In the genomic region with DNA sequence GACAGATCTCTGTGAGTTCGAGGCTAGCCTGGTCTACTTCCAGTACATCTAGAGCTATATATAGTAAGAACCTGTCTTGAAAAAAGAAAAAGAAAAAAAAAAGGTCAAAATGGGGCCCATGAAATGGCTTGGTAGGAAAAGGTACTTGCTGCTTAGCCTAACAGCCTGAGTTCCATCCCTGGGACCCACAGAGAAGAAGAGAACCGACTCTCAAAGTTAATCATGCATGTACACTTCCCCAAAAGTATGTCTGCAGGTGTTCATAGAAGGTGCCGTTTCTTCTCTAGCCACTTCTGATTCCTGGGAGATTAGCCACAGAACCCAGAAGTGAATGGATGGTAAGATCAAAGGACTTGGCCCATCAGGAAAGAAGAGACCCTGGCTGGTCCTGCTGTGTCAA, we compare ENCODE assay signal across 35 mouse cellular contexts. TPM values are rescaled to one million over a fixed set of nuclear protein-coding genes. Genes with fewer than 3 reads are reported as not detected.
A peak's percentile ranks its signal among the peaks of the same experiment; 100 is the strongest.
DNase-seq lines count a peak whose midpoint lies in the region; ATAC-seq and TF ChIP-seq lines count a peak whose summit lies in the region.
"Had no signal": no experiment of that assay in that cellular context is flagged by ENCODE, and none has a peak within 500 bp of the region (broad histone marks: within the 10 kb centered on the region; RNA-seq: fewer than 3 reads in every experiment).

No protein-coding gene starts in this region.

- no peak for ATAC-seq in liver, postnatal 0 days
- ATAC-seq in hindbrain, embryonic 14.5 days (ENCODE audit: low FRiP score): no peak
- ATAC-seq: forebrain, embryonic 15.5 days; hindbrain, embryonic 16.5 days; intestine, embryonic 15.5 days; Patski had no signal

- H3K4me3 ChIP-seq in liver, postnatal 0 days (ENCODE audit: low read depth, low read length): no peak overlapping the region
- no peak overlapping the region for H3K4me3 ChIP-seq in CH12.LX (replicated peaks in 1 of 3; ENCODE audit: low read depth in 2 of 3, low read length in 2 of 3, poor library complexity in 1 of 3)
- no peak overlapping the region for H3K4me3 ChIP-seq in hindbrain, embryonic 14.5 days (replicated peaks; ENCODE audit: low read length)
- H3K4me3 ChIP-seq: embryonic facial prominence, embryonic 10.5 days; embryonic facial prominence, embryonic 13.5 days; erythroblast, embryonic 14.5 days; forebrain, embryonic 12.5 days; forebrain, embryonic 15.5 days; heart, adult 2 months; hindbrain, embryonic 12.5 days; intestine, embryonic 15.5 days had no signal

- H3K9ac ChIP-seq in liver, postnatal 0 days (replicated peaks): no peak overlapping the region
- H3K9ac ChIP-seq in CH12.LX (ENCODE audit: insufficient read depth, low read depth): no peak overlapping the region
- H3K9ac ChIP-seq in hindbrain, embryonic 14.5 days: no peak overlapping the region
- H3K9ac ChIP-seq: embryonic facial prominence, embryonic 13.5 days; forebrain, embryonic 12.5 days; forebrain, embryonic 15.5 days; hindbrain, embryonic 12.5 days; intestine, embryonic 15.5 days had no signal

- no peak for TF ChIP-seq EP300 in liver, postnatal 0 days (IDR thresholded peaks at IDR 0.05; ENCODE audit: low read depth)
- TF ChIP-seq EP300 in CH12.LX (IDR thresholded peaks at IDR 0.05; ENCODE audit: low read length): peak; percentile 42; the same call in 1 of the 2 replicates

- no peak for TF ChIP-seq CTCF in liver, postnatal 0 days (IDR thresholded peaks at IDR 0.05; ENCODE audit: low read depth)
- no peak for TF ChIP-seq CTCF in CH12.LX (conservative IDR thresholded peaks at IDR 0.05 in 1 of 2, IDR thresholded peaks at IDR 0.05 in 1 of 2; ENCODE audit: low read depth in 2 of 2, low read length in 2 of 2)

- peaks cover 5% of the 10 kb centered on the region; the same call in 1 of the 2 replicates for H3K79me2 ChIP-seq in CH12.LX (replicated peaks; ENCODE audit: control insufficient read depth, extremely low read depth, insufficient read depth, poor library complexity, severe bottlenecking)

- peaks cover 7% of the 10 kb centered on the region; the same call in 1 of the 2 replicates for H3K4me1 ChIP-seq in liver, postnatal 0 days (ENCODE audit: insufficient read depth)
- H3K4me1 ChIP-seq in CH12.LX (ENCODE audit: control insufficient read depth in 1 of 2, insufficient read depth in 2 of 2): peaks cover 6 to 40% of the 10 kb centered on the region in 2 experiments; a peak in 3 of 4 replicates
- peaks cover 8% of the 10 kb centered on the region for H3K4me1 ChIP-seq in hindbrain, embryonic 14.5 days (replicated peaks; ENCODE audit: control insufficient read depth, insufficient read depth, low read length)

- TF ChIP-seq POLR2A in CH12.LX (IDR thresholded peaks at IDR 0.05; ENCODE audit: low read depth, low read length): no peak

- dilution Hi-C loops in CH12.LX (cut with MboI; ENCODE audit: extremely low pct_ligation_motif_present, extremely low pct_unique_long_range_greater_than_20kb, low sequenced_read_pairs): no loop called here

- WGBS in liver, postnatal 0 days (ENCODE audit: insufficient replicate concordance): 70% methylated on average over 3 of the region's 3 CpGs
- WGBS in hindbrain, embryonic 14.5 days: 84% methylated on average over 3 of the region's 3 CpGs

- H3K9me3 ChIP-seq in liver, postnatal 0 days (ENCODE audit: low read length): no peaks in the 10 kb centered on the region
- no peaks in the 10 kb centered on the region for H3K9me3 ChIP-seq in CH12.LX (replicated peaks; ENCODE audit: low read length)
- no peaks in the 10 kb centered on the region for H3K9me3 ChIP-seq in hindbrain, embryonic 14.5 days (ENCODE audit: control insufficient read depth, low read length)
- H3K9me3 ChIP-seq: embryonic facial prominence, embryonic 10.5 days; embryonic facial prominence, embryonic 13.5 days; forebrain, embryonic 12.5 days; forebrain, embryonic 15.5 days; G1E; hindbrain, embryonic 12.5 days; intestine, embryonic 15.5 days had no signal

- H3K36me3 ChIP-seq in liver, postnatal 0 days (replicated peaks; ENCODE audit: insufficient read depth, low read length): no peaks in the 10 kb centered on the region
- peaks cover 0 to 8% of the 10 kb centered on the region in 2 experiments for H3K36me3 ChIP-seq in CH12.LX (replicated peaks in 1 of 2; ENCODE audit: control insufficient read depth in 1 of 2, insufficient read depth in 1 of 2, low read length in 1 of 2)
- peaks cover 5% of the 10 kb centered on the region; the same call in 1 of the 2 replicates for H3K36me3 ChIP-seq in hindbrain, embryonic 14.5 days (replicated peaks; ENCODE audit: control insufficient read depth, insufficient read depth)
- H3K36me3 ChIP-seq: embryonic facial prominence, embryonic 10.5 days; embryonic facial prominence, embryonic 13.5 days; forebrain, embryonic 15.5 days; intestine, embryonic 15.5 days had no signal

- H3K4me2 ChIP-seq in liver, postnatal 0 days (ENCODE audit: low read depth, low read length): no peak overlapping the region
- no peak overlapping the region for H3K4me2 ChIP-seq in CH12.LX (ENCODE audit: insufficient read depth, low read depth, poor library complexity, severe bottlenecking)
- no peak overlapping the region for H3K4me2 ChIP-seq in hindbrain, embryonic 14.5 days (replicated peaks)
- H3K4me2 ChIP-seq: embryonic facial prominence, embryonic 13.5 days; forebrain, embryonic 12.5 days; forebrain, embryonic 15.5 days; heart, embryonic 11.5 days; hindbrain, embryonic 12.5 days; intestine, embryonic 15.5 days had no signal

- in situ Hi-C loops in CH12.LX (cut with MboI; ENCODE audit: low pct_ligation_motif_present, low pct_unique_long_range_greater_than_20kb, low sequenced_read_pairs): loop anchor here (5.0 kb wide), 1 partner anchor 39 kb away; the partner anchor contains the start of gene Smim22

- H3K27me3 ChIP-seq in liver, postnatal 0 days (ENCODE audit: insufficient read depth, low read length): no peaks in the 10 kb centered on the region
- no peaks in the 10 kb centered on the region for H3K27me3 ChIP-seq in CH12.LX (replicated peaks)
- no peaks in the 10 kb centered on the region for H3K27me3 ChIP-seq in hindbrain, embryonic 14.5 days (ENCODE audit: control insufficient read depth, insufficient read depth, low read length)
- H3K27me3 ChIP-seq: embryonic facial prominence, embryonic 13.5 days; forebrain, embryonic 12.5 days; forebrain, embryonic 15.5 days; hindbrain, embryonic 12.5 days; intestine, embryonic 15.5 days; Patski had no signal

- TF ChIP-seq RAD21 in CH12.LX (IDR thresholded peaks at IDR 0.05; ENCODE audit: low read depth, low read length): no peak

- peak overlapping the region; percentile 68; the same call in 1 of the 2 replicates for H3K27ac ChIP-seq in liver, postnatal 0 days (ENCODE audit: low read depth)
- H3K27ac ChIP-seq in CH12.LX (ENCODE audit: insufficient read depth, low read depth): no peak overlapping the region
- no peak overlapping the region for H3K27ac ChIP-seq in hindbrain, embryonic 14.5 days
- H3K27ac ChIP-seq: embryonic facial prominence, embryonic 10.5 days; embryonic facial prominence, embryonic 13.5 days; forebrain, embryonic 12.5 days; forebrain, embryonic 15.5 days; heart, adult 2 months; hindbrain, embryonic 12.5 days; intestine, embryonic 15.5 days had no signal

- no peak for DNase-seq in liver, postnatal 0 days
- DNase-seq in liver: no peak
- peak; percentile 55 for DNase-seq in A20 (ENCODE audit: low read depth, low spot score)
- DNase-seq in CH12.LX (ENCODE audit: extremely low read depth): peak; percentile 41
- no peak for DNase-seq in kidney, postnatal 25 days
- DNase-seq in hindbrain, embryonic 14.5 days (ENCODE audit: low spot score): no peak
- DNase-seq: adrenal gland, postnatal 10 days; adrenal gland, postnatal 36 days; cerebellum, adult 11 months; cerebellum, adult 8-10 months; cerebellum, postnatal 10 days; cerebellum, postnatal 36 days; embryo, embryonic 11 days; gastrocnemius, postnatal 10 days; gastrocnemius, postnatal 36 days; heart, adult 2 months had no signal

TF ChIP-seq in CH12.LX, 34 proteins besides CTCF, POLR2A, EP300 and RAD21:
- TF ChIP-seq SIN3A (IDR thresholded peaks at IDR 0.05; ENCODE audit: low read length) (no peak), ZNF384 (IDR thresholded peaks at IDR 0.05; ENCODE audit: low read depth, low read length) (0 out of 2 replicates have a peak, but pooled peaks have one; percentile 2)

RNA-seq across cellular contexts. Expression of gene Anks3, which starts 4.4 kb away (rescaled TPM):
- 10.5 and 13.0 TPM in 2 replicates for polyA plus RNA-seq in liver, postnatal 0 days (2015; fragmentation: Nextera tagmentation; extraction: Ambion mirVana)
- total RNA-seq in CH12.LX (2012; rRNA removed) (24.4 and 34.0 TPM in 2 replicates), CH12.LX (2014; rRNA removed) (17.0 and 17.4 TPM in 2 replicates)
- 33.5 and 34.9 TPM in 2 replicates for polyA plus RNA-seq in CH12.LX (2012; ENCODE audit: insufficient read length, low read depth)
- polyA plus RNA-seq in hindbrain, embryonic 14.5 days (2014; fragmentation: Nextera tagmentation; extraction: Ambion mirVana): 55.9 and 58.5 TPM in 2 replicates

RNA-seq across cellular contexts. Expression of gene Sept12, which starts 29.2 kb away (rescaled TPM):
- not detected in 2 replicates for polyA plus RNA-seq in liver, postnatal 0 days (2015; fragmentation: Nextera tagmentation; extraction: Ambion mirVana)
- not detected in 2 replicates for total RNA-seq in CH12.LX (2012; rRNA removed)
- total RNA-seq in CH12.LX (2014; rRNA removed): 0.13 TPM in 1 of 2 replicates, not detected in the other
- polyA plus RNA-seq in CH12.LX (2012; ENCODE audit: insufficient read length, low read depth): not detected in 2 replicates
- polyA plus RNA-seq in hindbrain, embryonic 14.5 days (2014; fragmentation: Nextera tagmentation; extraction: Ambion mirVana): not detected in 2 replicates
- total RNA-seq: adrenal gland, adult 18-20 months; adrenal gland, postnatal 10 days; adrenal gland, postnatal 36 days; gastrocnemius, adult 18-20 months; gastrocnemius, postnatal 10 days; gastrocnemius, postnatal 36 days; granulocyte monocyte progenitor cell, adult 5-6 weeks; heart, adult 2 months; heart, postnatal 25 days; hematopoietic stem cell, adult 5-6 weeks had no signal
- polyA plus RNA-seq: cortical plate, adult 2 months; embryonic facial prominence, embryonic 10.5 days; embryonic facial prominence, embryonic 13.5 days; erythroblast, embryonic 14.5 days; forebrain, embryonic 12.5 days; forebrain, embryonic 15.5 days; heart, embryonic 11.5 days; heart, embryonic 14.5 days; heart, postnatal 0 days; hindbrain, embryonic 12.5 days; hindbrain, embryonic 16.5 days; intestine, embryonic 15.5 days had no signal

RNA-seq across cellular contexts. Expression of gene Nudt16l1, which starts 29.9 kb away (rescaled TPM):
- 38.9 and 40.2 TPM in 2 replicates for polyA plus RNA-seq in liver, postnatal 0 days (2015; fragmentation: Nextera tagmentation; extraction: Ambion mirVana)
- total RNA-seq in CH12.LX (2012; rRNA removed): 65.7 and 66.1 TPM in 2 replicates
- 32.8 and 36.3 TPM in 2 replicates for total RNA-seq in CH12.LX (2014; rRNA removed)
- 94.9 and 101 TPM in 2 replicates for polyA plus RNA-seq in CH12.LX (2012; ENCODE audit: insufficient read length, low read depth)
- 122 and 133 TPM in 2 replicates for polyA plus RNA-seq in hindbrain, embryonic 14.5 days (2014; fragmentation: Nextera tagmentation; extraction: Ambion mirVana)

RNA-seq across cellular contexts. Expression of gene Smim22, which starts 38.7 kb away (rescaled TPM):
- 23.6 and 23.7 TPM in 2 replicates for polyA plus RNA-seq in liver, postnatal 0 days (2015; fragmentation: Nextera tagmentation; extraction: Ambion mirVana)
- total RNA-seq in CH12.LX (2012; rRNA removed) (not detected in 2 replicates), CH12.LX (2014; rRNA removed) (not detected in 2 replicates)
- polyA plus RNA-seq in CH12.LX (2012; ENCODE audit: insufficient read length, low read depth): not detected in 2 replicates
- polyA plus RNA-seq in hindbrain, embryonic 14.5 days (2014; fragmentation: Nextera tagmentation; extraction: Ambion mirVana): 4.2 and 4.7 TPM in 2 replicates
- total RNA-seq: adrenal gland, adult 18-20 months; adrenal gland, postnatal 36 days; G1E; gastrocnemius, adult 18-20 months; gastrocnemius, postnatal 10 days; gastrocnemius, postnatal 36 days; granulocyte monocyte progenitor cell, adult 5-6 weeks; heart, adult 2 months; heart, postnatal 25 days; hematopoietic stem cell, adult 5-6 weeks had no signal
- polyA plus RNA-seq: erythroblast, embryonic 14.5 days; G1E; Patski had no signal

RNA-seq across cellular contexts. Expression of gene Rogdi, which starts 44.9 kb away (rescaled TPM):
- 105 and 114 TPM in 2 replicates for polyA plus RNA-seq in liver, postnatal 0 days (2015; fragmentation: Nextera tagmentation; extraction: Ambion mirVana)
- 27.7 and 33.4 TPM in 2 replicates for total RNA-seq in CH12.LX (2012; rRNA removed)
- total RNA-seq in CH12.LX (2014; rRNA removed): 21.5 and 25.1 TPM in 2 replicates
- 121 and 130 TPM in 2 replicates for polyA plus RNA-seq in CH12.LX (2012; ENCODE audit: insufficient read length, low read depth)
- 147 and 154 TPM in 2 replicates for polyA plus RNA-seq in hindbrain, embryonic 14.5 days (2014; fragmentation: Nextera tagmentation; extraction: Ambion mirVana)

Comparison
In these comparisons a context has a peak if more than half of its experiments do, and no peak if none do; other contexts are left out.
1. DNase-seq: peak in A20 (single experiment) and CH12.LX (single experiment); none in liver, postnatal 0 days (single experiment), liver (single experiment), kidney, postnatal 25 days (0 of 2) and hindbrain, embryonic 14.5 days (single experiment).